Mouse (Mus musculus) kidney, adult 2 months (tissue): ENCODE data around the gene Nfyc.

ENCODE experiments used
- CTCF ChIP-seq: fragments of 200-500 bp; conservative IDR thresholded peaks from 2 replicates; pipeline ENCODE4 v1.5.1; 2011; ENCODE audit warnings: low read depth, mild to moderate bottlenecking, control low read depth, low read length, moderate library complexity, mixed read lengths; ENCODE audit not compliant: insufficient read depth, insufficient read length
- POLR2A ChIP-seq: fragments of 200-500 bp; IDR thresholded peaks from one replicate; pipeline ENCODE4 v1.6.1; 2011; ENCODE audit warnings: low read depth, low read length, control low read depth

DNA sequence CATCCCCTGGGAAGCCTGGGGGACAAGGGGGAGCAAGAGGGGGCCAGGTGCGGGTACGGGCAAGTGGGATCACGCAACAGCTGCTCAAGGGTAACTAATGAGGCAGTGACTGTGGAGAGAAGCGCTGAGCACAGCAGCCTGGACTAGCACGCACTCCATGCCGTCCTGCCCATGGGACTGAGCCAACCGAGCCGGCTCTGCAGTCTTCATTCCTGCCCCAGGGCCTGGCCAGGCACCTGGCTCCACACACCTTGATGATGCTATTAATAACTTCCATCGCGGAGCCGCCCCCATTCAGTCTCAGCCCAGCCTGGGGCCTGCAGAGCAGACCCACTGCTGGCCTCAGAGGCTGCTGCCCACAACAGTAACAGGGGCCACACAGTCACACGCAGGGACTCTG, 119.1 kb downstream of the Nfyc start:
- TF ChIP-seq CTCF = no peak
- TF ChIP-seq POLR2A = no peak
